Mouse (Mus musculus): ENCODE data around the gene Dtx2. TPM values are rescaled to one million over a fixed set of nuclear protein-coding genes. Genes with fewer than 3 reads are reported as not detected.

The Dtx2 gene
- polyA plus RNA-seq, 1 experiment from 2014 or later, result 20.7 TPM

- no peaks in the 10 kb centered on the region for H3K36me3 ChIP-seq (ENCODE audit: control insufficient read depth, insufficient read depth, low read length)
- ATAC-seq (ENCODE audit: insufficient number of reproducible peaks, insufficient read depth, low FRiP score, low read depth), result no peak
- H3K4me3 ChIP-seq (ENCODE audit: low read depth, low read length), result no peak overlapping the region
- H3K4me2 ChIP-seq (replicated peaks; ENCODE audit: low read depth, low read length), result no peak overlapping the region
- 41% methylated on average over 6 of the region's 6 CpGs for WGBS
- no peaks in the 10 kb centered on the region for H3K4me1 ChIP-seq (ENCODE audit: control insufficient read depth, insufficient read depth, low read length)
- H3K9ac ChIP-seq (replicated peaks; ENCODE audit: low read depth, low read length), result no peak overlapping the region; the same call in 1 of the 2 replicates
- H3K27ac ChIP-seq (ENCODE audit: low read length), result no peak overlapping the region
- H3K27me3 ChIP-seq (ENCODE audit: control insufficient read depth, insufficient read depth, low read length), result no peaks in the 10 kb centered on the region
- no peaks in the 10 kb centered on the region for H3K9me3 ChIP-seq (ENCODE audit: control insufficient read depth, low read depth, low read length)
Observed at GRCm38 (mm10) chr5:135982398-135982797, 12.2 kb upstream of the Dtx2 start.

GRCm38 (mm10) chr5:135984546-135985044, 10.0 kb upstream of the Dtx2 start:
- Histone ChIP-seq H3K9ac (replicated peaks; ENCODE audit: low read depth, low read length) (no peak overlapping the region), H3K4me1 (ENCODE audit: control insufficient read depth, insufficient read depth, low read length) (no peaks in the 10 kb centered on the region), H3K9me3 (ENCODE audit: control insufficient read depth, low read depth, low read length) (no peaks in the 10 kb centered on the region), H3K4me3 (ENCODE audit: low read depth, low read length) (no peak overlapping the region), H3K27ac (ENCODE audit: low read length) (no peak overlapping the region), H3K36me3 (ENCODE audit: control insufficient read depth, insufficient read depth, low read length) (no peaks in the 10 kb centered on the region), H3K4me2 (replicated peaks; ENCODE audit: low read depth, low read length) (no peak overlapping the region), H3K27me3 (ENCODE audit: control insufficient read depth, insufficient read depth, low read length) (no peaks in the 10 kb centered on the region)
- ATAC-seq (ENCODE audit: insufficient number of reproducible peaks, insufficient read depth, low FRiP score, low read depth), result no peak
- WGBS, result 69% methylated on average over 6 of the region's 6 CpGs

- no peaks in the 10 kb centered on the region for H3K27me3 ChIP-seq (ENCODE audit: control insufficient read depth, insufficient read depth, low read length)
- no peak for ATAC-seq (ENCODE audit: insufficient number of reproducible peaks, insufficient read depth, low FRiP score, low read depth)
- H3K36me3 ChIP-seq (ENCODE audit: control insufficient read depth, insufficient read depth, low read length), result no peaks in the 10 kb centered on the region
- no peak overlapping the region for H3K9ac ChIP-seq (replicated peaks; ENCODE audit: low read depth, low read length)
- H3K4me1 ChIP-seq (ENCODE audit: control insufficient read depth, insufficient read depth, low read length), result no peaks in the 10 kb centered on the region
- no peaks in the 10 kb centered on the region for H3K9me3 ChIP-seq (ENCODE audit: control insufficient read depth, low read depth, low read length)
- H3K27ac ChIP-seq (ENCODE audit: low read length), result no peak overlapping the region
- no peak overlapping the region for H3K4me3 ChIP-seq (ENCODE audit: low read depth, low read length)
- no peak overlapping the region for H3K4me2 ChIP-seq (replicated peaks; ENCODE audit: low read depth, low read length)
- WGBS, result 57% methylated on average over 11 of the region's 11 CpGs
Observed at GRCm38 (mm10) chr5:135987248-135987647, 7.4 kb upstream of the Dtx2 start.

GRCm38 (mm10) chr5:135990601-135991000, 4.0 kb upstream of the Dtx2 start:
- Histone ChIP-seq H3K9me3 (ENCODE audit: control insufficient read depth, low read depth, low read length) (no peaks in the 10 kb centered on the region), H3K4me1 (ENCODE audit: control insufficient read depth, insufficient read depth, low read length) (peaks cover 3% of the 10 kb centered on the region; the same call in 1 of the 2 replicates), H3K9ac (replicated peaks; ENCODE audit: low read depth, low read length) (no peak overlapping the region), H3K4me3 (ENCODE audit: low read depth, low read length) (no peak overlapping the region), H3K36me3 (ENCODE audit: control insufficient read depth, insufficient read depth, low read length) (no peaks in the 10 kb centered on the region), H3K4me2 (replicated peaks; ENCODE audit: low read depth, low read length) (no peak overlapping the region), H3K27me3 (ENCODE audit: control insufficient read depth, insufficient read depth, low read length) (no peaks in the 10 kb centered on the region), H3K27ac (ENCODE audit: low read length) (no peak overlapping the region)
- no peak for ATAC-seq (ENCODE audit: insufficient number of reproducible peaks, insufficient read depth, low FRiP score, low read depth)
- 62% methylated on average over 5 of the region's 5 CpGs for WGBS

- Histone ChIP-seq H3K9ac (replicated peaks; ENCODE audit: low read depth, low read length) (no peak overlapping the region), H3K4me1 (ENCODE audit: control insufficient read depth, insufficient read depth, low read length) (peaks cover 5% of the 10 kb centered on the region; the same call in 1 of the 2 replicates), H3K4me3 (ENCODE audit: low read depth, low read length) (no peak overlapping the region), H3K36me3 (ENCODE audit: control insufficient read depth, insufficient read depth, low read length) (peaks cover 13% of the 10 kb centered on the region), H3K27me3 (ENCODE audit: control insufficient read depth, insufficient read depth, low read length) (no peaks in the 10 kb centered on the region), H3K4me2 (replicated peaks; ENCODE audit: low read depth, low read length) (no peak overlapping the region), H3K9me3 (ENCODE audit: control insufficient read depth, low read depth, low read length) (no peaks in the 10 kb centered on the region), H3K27ac (ENCODE audit: low read length) (no peak overlapping the region)
- 39% methylated on average over 5 of the region's 5 CpGs for WGBS
- no peak for ATAC-seq (ENCODE audit: insufficient number of reproducible peaks, insufficient read depth, low FRiP score, low read depth)
Observed at GRCm38 (mm10) chr5:135993381-135993965, 1.1 kb upstream of the Dtx2 start.

- peak overlapping the region; percentile 85 for H3K4me3 ChIP-seq (ENCODE audit: low read depth, low read length)
- no peak for ATAC-seq (ENCODE audit: insufficient number of reproducible peaks, insufficient read depth, low FRiP score, low read depth)
- peaks cover 20% of the 10 kb centered on the region for H3K36me3 ChIP-seq (ENCODE audit: control insufficient read depth, insufficient read depth, low read length)
- no peak overlapping the region for H3K9ac ChIP-seq (replicated peaks; ENCODE audit: low read depth, low read length)
- no peak overlapping the region for H3K4me2 ChIP-seq (replicated peaks; ENCODE audit: low read depth, low read length)
- H3K9me3 ChIP-seq (ENCODE audit: control insufficient read depth, low read depth, low read length), result no peaks in the 10 kb centered on the region; the same call in 1 of the 2 replicates
- no peaks in the 10 kb centered on the region for H3K27me3 ChIP-seq (ENCODE audit: control insufficient read depth, insufficient read depth, low read length)
- no peak overlapping the region for H3K27ac ChIP-seq (ENCODE audit: low read length)
- WGBS, result 62% methylated on average over 8 of the region's 8 CpGs
- peaks cover 5% of the 10 kb centered on the region; the same call in 1 of the 2 replicates for H3K4me1 ChIP-seq (ENCODE audit: control insufficient read depth, insufficient read depth, low read length)
Observed at GRCm38 (mm10) chr5:135994335-135994724, 270 bp upstream of the Dtx2 start.

- no peak overlapping the region for H3K4me3 ChIP-seq (ENCODE audit: low read depth, low read length)
- ATAC-seq (ENCODE audit: insufficient number of reproducible peaks, insufficient read depth, low FRiP score, low read depth), result no peak
- no peaks in the 10 kb centered on the region; the same call in 1 of the 2 replicates for H3K9me3 ChIP-seq (ENCODE audit: control insufficient read depth, low read depth, low read length)
- H3K27me3 ChIP-seq (ENCODE audit: control insufficient read depth, insufficient read depth, low read length), result no peaks in the 10 kb centered on the region
- no peak overlapping the region for H3K4me2 ChIP-seq (replicated peaks; ENCODE audit: low read depth, low read length)
- peaks cover 5% of the 10 kb centered on the region; the same call in 1 of the 2 replicates for H3K4me1 ChIP-seq (ENCODE audit: control insufficient read depth, insufficient read depth, low read length)
- H3K27ac ChIP-seq (ENCODE audit: low read length), result no peak overlapping the region
- H3K36me3 ChIP-seq (ENCODE audit: control insufficient read depth, insufficient read depth, low read length), result peaks cover 20% of the 10 kb centered on the region
- WGBS, result 88% methylated on average over 8 of the region's 8 CpGs
- no peak overlapping the region for H3K9ac ChIP-seq (replicated peaks; ENCODE audit: low read depth, low read length)
Observed at GRCm38 (mm10) chr5:135996162-135996561, 1.6 kb downstream of the Dtx2 start.

GRCm38 (mm10) chr5:136001222-136001621, 6.6 kb downstream of the Dtx2 start:
- no peak for ATAC-seq (ENCODE audit: insufficient number of reproducible peaks, insufficient read depth, low FRiP score, low read depth)
- Histone ChIP-seq H3K9ac (replicated peaks; ENCODE audit: low read depth, low read length) (no peak overlapping the region), H3K4me3 (ENCODE audit: low read depth, low read length) (no peak overlapping the region), H3K27me3 (ENCODE audit: control insufficient read depth, insufficient read depth, low read length) (no peaks in the 10 kb centered on the region), H3K4me1 (ENCODE audit: control insufficient read depth, insufficient read depth, low read length) (no peaks in the 10 kb centered on the region), H3K9me3 (ENCODE audit: control insufficient read depth, low read depth, low read length) (no peaks in the 10 kb centered on the region; the same call in 1 of the 2 replicates), H3K36me3 (ENCODE audit: control insufficient read depth, insufficient read depth, low read length) (peaks cover 27% of the 10 kb centered on the region), H3K4me2 (replicated peaks; ENCODE audit: low read depth, low read length) (no peak overlapping the region), H3K27ac (ENCODE audit: low read length) (no peak overlapping the region)
- WGBS, result 91% methylated on average over 6 of the region's 6 CpGs

GRCm38 (mm10) chr5:136002325-136002724, 7.7 kb downstream of the Dtx2 start:
- Histone ChIP-seq H3K36me3 (ENCODE audit: control insufficient read depth, insufficient read depth, low read length) (peaks cover 26% of the 10 kb centered on the region), H3K4me2 (replicated peaks; ENCODE audit: low read depth, low read length) (no peak overlapping the region), H3K4me3 (ENCODE audit: low read depth, low read length) (no peak overlapping the region), H3K9ac (replicated peaks; ENCODE audit: low read depth, low read length) (no peak overlapping the region), H3K4me1 (ENCODE audit: control insufficient read depth, insufficient read depth, low read length) (no peaks in the 10 kb centered on the region), H3K9me3 (ENCODE audit: control insufficient read depth, low read depth, low read length) (no peaks in the 10 kb centered on the region; the same call in 1 of the 2 replicates), H3K27ac (ENCODE audit: low read length) (no peak overlapping the region), H3K27me3 (ENCODE audit: control insufficient read depth, insufficient read depth, low read length) (no peaks in the 10 kb centered on the region)
- WGBS, result 51% methylated on average over 2 of the region's 2 CpGs
- ATAC-seq (ENCODE audit: insufficient number of reproducible peaks, insufficient read depth, low FRiP score, low read depth), result no peak
